Mouse (Mus musculus) colon, adult 2 months (tissue): ENCODE measurements around the gene Eif4h. TPM values are rescaled to one million over a fixed set of nuclear protein-coding genes. Genes with fewer than 3 reads are reported as not detected.

Experiments used
- polyA plus RNA-seq: library from polyadenylated mRNA; depleted of rRNA; stranded (reverse); fragments of >200 nt; gene quantifications from 2 replicates; pipeline ENCODE4 v1.2.3, GENCODE M21; 2012; rRNA removed

The Eif4h gene
- 185 and 234 TPM in 2 replicates for polyA plus RNA-seq

DNA sequence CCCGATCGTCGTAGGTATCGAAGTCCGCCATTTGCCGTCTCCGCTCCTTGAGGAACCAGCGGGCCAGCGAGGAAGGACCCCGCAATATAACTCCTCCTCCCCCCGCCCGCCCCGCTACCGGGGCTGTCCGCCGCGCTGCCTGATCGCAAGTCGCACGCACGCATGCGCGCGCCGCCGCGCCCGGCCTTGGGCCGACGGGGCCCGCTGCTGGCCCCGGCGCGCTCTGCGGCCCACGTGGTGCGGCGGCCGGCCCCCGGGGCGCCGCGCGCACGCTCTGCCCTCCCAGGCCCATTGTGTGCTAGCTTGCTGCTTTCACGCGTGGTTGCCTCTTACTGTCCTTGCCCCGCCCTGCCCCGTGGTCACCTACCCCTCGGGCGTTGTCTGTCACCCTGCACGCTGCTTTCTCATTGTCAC lies at the start of gene Eif4h:
Gene Eif4h, minus strand, starts transcription at position 222 of the 414 bp plus-strand sequence.

DNA sequence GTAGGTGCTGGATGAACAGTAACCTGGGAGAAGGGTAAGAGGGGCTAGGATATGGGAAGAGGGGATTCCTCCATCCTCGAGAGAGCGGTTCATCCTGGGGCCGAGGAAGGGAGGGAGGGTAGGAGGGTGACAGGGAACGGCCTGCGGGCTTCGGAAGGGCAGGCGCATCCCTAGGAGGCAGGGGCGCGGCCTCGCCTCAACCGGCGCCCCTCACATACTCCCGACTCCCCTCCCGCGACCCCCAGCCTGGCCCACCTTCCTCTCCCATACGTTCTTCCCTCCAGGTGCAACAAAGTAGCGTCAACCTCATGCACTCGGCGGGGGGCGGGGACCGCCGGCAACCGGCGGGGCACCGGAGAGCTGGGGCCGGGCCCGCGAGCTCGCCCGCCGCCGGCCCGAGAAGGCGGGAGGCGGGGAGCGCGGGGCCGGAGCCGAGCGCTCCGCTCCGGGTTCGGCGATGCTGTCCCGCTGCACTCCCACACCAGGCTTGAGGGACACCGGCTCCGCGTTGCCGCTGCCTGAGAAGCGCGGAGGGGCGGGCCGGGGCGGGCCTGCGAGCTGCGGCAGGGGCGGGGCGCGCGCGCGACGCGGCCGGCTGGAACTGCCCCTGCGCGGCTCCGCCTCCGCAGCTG lies 48.9 kb upstream of the Eif4h start, which contains the start of gene Limk1:
Gene Limk1, minus strand, starts transcription at position 513 of the 632 bp plus-strand sequence.

DNA sequence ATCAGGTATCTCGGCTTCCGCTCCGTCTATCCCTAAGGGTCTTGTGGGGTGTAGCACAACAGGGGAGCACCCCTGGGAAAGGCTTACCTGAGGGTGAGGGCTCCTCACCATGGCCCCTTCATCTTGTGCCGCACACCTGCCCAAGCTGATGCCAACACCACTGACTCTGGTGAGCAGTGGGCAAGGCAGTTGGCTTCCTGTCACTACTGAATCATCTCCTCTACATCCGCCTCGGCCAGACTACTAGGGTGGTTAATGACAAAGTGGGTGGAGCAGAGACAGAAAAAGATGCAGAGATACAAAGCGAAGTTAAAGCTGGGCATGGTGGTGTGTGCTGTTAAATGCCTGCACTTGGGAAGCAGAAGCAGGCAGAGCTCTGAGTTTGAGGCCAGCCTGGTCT lies 24.5 kb downstream of the Eif4h start, which contains the start of gene Lat2:
Gene Lat2, minus strand, starts transcription at position 224 of the 400 bp plus-strand sequence.

DNA sequence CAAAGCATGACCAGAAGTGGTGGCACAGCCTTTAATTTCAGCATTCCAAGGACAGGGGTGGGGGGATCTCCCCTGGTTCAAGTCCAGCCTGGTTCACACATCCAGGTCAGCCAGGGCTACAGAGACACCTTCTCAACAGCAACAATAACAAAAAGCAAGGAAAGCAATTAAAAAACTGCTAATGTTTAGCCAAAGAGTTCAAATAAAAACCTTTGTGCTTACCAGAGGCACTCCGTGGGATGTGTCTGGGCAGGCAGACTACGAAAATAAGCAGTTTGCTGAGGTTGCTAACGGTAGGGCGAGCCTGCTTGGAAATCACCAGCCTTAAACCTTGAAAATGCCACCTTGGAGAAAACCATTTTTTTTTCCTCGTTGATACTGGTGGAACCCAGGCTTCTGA lies 58.1 kb downstream of the Eif4h start, which contains the start of gene Rfc2:
Gene Rfc2, plus strand, starts transcription at position 221 of the 400 bp plus-strand sequence.

Other genes starting within 250 kb of the Eif4h start
- 52.0 and 54.4 TPM in 2 replicates for gene Gtf2ird1, start 182.8 kb downstream of the Eif4h start, polyA plus RNA-seq
- gene Clip2, start 87.1 kb downstream of the Eif4h start, polyA plus RNA-seq: 44.3 and 46.8 TPM in 2 replicates
- 0.20 and 0.30 TPM in 2 replicates for gene Syna, start 79.3 kb downstream of the Eif4h start, polyA plus RNA-seq
- gene Rfc2, start 58.1 kb downstream of the Eif4h start, polyA plus RNA-seq: 48.8 and 52.3 TPM in 2 replicates
- 3.9 and 5.4 TPM in 2 replicates for gene Lat2, start 24.5 kb downstream of the Eif4h start, polyA plus RNA-seq
- gene Limk1, start 49.1 kb upstream of the Eif4h start, polyA plus RNA-seq: 9.9 and 11.1 TPM in 2 replicates
- gene Eln, start 107.8 kb upstream of the Eif4h start, polyA plus RNA-seq: 71.0 and 93.8 TPM in 2 replicates